Mouse (Mus musculus) lung, postnatal 14 days (tissue): ENCODE data around the gene Usp7.
"Not testable (repeated sequence)": the region's sequence is repeated elsewhere in the genome, so short reads cannot be mapped to it uniquely, and the experiment has no call there.

Experiments used
- DNase-seq: peaks from one replicate; pipeline ENCODE4 v3.0.0; 2021

Gene Usp7

GRCm38 (mm10) chr16:8781660-8782059, 10.4 kb downstream of the Usp7 start:
- no peak for DNase-seq

DNA sequence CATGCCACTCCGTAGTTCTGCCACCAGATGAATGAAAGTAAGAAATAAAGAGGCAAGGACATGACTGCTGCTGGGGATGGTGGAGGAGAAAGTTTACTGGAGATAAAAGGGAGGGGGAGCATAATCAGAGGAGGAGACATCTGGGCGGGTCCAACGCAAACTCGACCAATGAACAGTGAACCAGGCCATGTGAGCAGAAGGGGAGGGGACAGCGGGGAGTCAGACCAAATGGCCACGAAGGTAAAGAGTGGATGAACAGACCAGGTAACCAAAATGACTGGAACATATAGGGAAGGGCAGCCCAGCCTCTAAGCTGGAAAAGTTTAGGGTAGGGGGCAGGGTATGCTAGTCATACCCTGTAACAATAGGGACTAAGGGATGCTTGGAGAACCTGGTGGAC, 10.9 kb downstream of the Usp7 start:
- DNase-seq = no peak

- DNase-seq = no peak
Observed at GRCm38 (mm10) chr16:8780187-8780586, 11.9 kb downstream of the Usp7 start.

- no peak for DNase-seq
Observed at GRCm38 (mm10) chr16:8778697-8779096, 13.4 kb downstream of the Usp7 start.

GRCm38 (mm10) chr16:8777202-8777601, 14.9 kb downstream of the Usp7 start:
- DNase-seq = no peak

GRCm38 (mm10) chr16:8776634-8777033, 15.5 kb downstream of the Usp7 start:
- no peak for DNase-seq

- no peak for DNase-seq
Observed at GRCm38 (mm10) chr16:8771086-8771485, 21.0 kb downstream of the Usp7 start.

DNA sequence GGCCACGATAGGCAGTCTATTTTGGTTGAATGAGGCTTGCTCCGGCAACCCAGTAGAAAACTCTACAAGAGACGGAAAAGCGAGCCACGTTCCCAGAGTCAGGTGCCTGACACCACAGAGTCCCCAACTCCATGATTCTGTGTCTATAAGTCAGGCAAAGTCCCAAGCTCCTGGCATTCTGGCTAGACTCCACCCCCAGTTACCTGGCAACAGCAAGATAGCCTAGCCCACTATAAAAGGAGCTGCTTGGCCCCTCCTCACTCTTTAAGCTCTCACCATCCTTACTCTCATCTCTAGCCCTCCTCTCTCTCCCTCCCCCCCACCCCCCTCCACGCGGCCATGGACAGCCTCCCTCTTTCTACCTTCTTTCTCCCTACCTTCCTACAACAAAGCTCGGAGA, 21.8 kb downstream of the Usp7 start:
- DNase-seq = not testable (repeated sequence)

- no peak for DNase-seq
Observed at GRCm38 (mm10) chr16:8769466-8769865, 22.6 kb downstream of the Usp7 start.

GRCm38 (mm10) chr16:8769065-8769464, 23.0 kb downstream of the Usp7 start:
- peak; percentile 75 for DNase-seq

GRCm38 (mm10) chr16:8768588-8768987, 23.5 kb downstream of the Usp7 start:
- no peak for DNase-seq

GRCm38 (mm10) chr16:8768071-8768470, 24.0 kb downstream of the Usp7 start:
- DNase-seq = no peak

- no peak for DNase-seq
Observed at GRCm38 (mm10) chr16:8767133-8768052, 24.7 kb downstream of the Usp7 start.

- no peak for DNase-seq
Observed at GRCm38 (mm10) chr16:8766196-8766595, 25.9 kb downstream of the Usp7 start.

- no peak for DNase-seq
Observed at GRCm38 (mm10) chr16:8764124-8764907, 27.8 kb downstream of the Usp7 start.

GRCm38 (mm10) chr16:8763028-8763427, 29.1 kb downstream of the Usp7 start:
- DNase-seq = no peak

GRCm38 (mm10) chr16:8761894-8762293, 30.2 kb downstream of the Usp7 start:
- DNase-seq = no peak

GRCm38 (mm10) chr16:8761005-8761404, 31.1 kb downstream of the Usp7 start:
- no peak for DNase-seq

DNA sequence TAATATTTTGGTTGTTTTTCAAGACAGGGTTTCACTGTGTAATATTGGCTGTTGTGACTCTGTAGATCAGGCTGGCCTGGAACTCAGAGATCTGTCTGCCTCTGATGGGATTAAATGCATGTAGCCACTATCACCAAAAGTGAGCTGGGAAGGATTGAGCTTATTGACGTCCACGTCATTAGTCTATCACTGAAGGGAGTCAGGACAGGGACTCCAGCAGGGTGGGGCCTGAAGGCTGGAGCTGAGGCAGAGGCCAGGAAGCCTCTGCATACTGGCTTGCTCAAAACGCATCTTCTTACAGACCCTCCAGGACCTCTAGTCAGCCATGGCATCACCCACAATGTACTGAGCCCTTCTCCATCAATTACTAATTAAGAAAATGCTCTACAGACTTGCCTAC, 33.1 kb downstream of the Usp7 start:
- no peak for DNase-seq

DNA sequence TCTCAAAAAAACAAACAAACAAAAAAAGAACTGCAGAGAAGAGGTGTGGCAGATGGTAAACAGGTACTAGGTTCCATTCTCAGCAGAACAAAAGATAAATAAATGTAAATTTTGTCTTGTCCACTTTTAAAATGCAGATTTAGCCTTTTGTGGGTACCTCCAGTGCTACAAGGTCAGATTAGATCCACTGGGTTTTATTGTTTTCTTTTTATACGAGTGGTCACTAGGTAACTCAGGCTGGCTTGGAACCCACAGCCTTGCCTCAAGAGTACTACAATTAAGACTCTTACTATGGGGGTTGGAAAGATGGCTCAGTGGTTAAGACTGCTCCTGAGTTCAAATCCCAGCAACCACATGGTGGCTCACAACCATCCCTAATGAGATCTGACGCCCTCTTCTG, 33.9 kb downstream of the Usp7 start:
- no peak for DNase-seq

- not testable (repeated sequence) for DNase-seq
Observed at GRCm38 (mm10) chr16:8757586-8757985, 34.5 kb downstream of the Usp7 start.

DNA sequence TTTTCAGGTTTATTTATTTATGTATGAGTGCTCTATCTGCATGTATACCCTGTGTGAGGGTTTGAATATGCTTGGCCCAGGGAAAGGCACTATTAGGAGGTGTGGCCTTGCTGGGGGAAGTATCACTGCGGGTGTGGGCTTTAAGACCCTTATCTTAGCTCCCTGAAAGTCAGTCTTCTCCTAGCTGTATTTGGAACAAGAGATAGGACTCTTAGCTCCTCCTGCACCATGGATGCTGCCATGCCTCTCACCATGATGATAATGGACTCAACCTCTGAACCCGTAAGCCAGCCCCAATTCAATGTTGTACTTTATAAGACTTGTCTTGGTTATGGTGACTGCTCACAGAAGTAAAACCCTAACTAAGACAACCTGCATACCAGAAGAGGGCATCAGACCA, 39.8 kb downstream of the Usp7 start:
- DNase-seq = no peak

DNA sequence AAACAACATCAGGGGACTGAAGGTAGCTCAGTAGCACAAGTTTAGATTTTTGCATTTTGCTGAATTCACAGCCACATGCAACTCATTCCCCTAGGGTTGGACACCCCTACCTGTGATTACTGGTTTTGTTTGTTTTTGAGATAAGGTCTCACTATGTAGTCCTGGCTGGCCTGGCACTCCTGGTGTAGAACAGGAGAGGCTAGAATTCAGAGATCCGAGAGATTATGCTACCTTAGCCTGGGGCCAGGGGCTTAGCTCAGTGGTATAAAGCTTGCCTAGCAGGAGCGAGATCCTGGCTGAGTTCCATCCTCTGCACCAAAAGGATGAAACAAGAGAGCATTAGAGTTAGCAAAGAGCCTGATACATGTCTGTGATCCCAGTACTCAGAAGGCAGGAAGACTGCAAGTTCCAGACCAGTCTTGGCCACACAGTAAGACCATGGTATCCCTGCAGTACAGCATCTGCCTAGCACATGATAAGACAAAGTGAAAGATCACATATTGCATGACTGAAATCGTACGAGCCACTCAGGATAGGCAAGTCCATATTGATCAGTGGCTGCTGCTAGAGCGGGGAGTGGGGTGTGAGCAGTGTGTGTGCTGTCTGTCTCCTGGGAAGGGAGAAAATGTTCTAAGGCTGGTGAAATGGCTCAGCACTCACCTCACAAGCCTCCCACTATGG, 40.4 kb downstream of the Usp7 start:
- no peak for DNase-seq
